Mouse (Mus musculus): ENCODE measurements around the gene Tom1l1.

Tom1l1 gene

GRCm38 (mm10) chr11:90666916-90667315, 21.2 kb downstream of the Tom1l1 start:
- no peak for DNase-seq

GRCm38 (mm10) chr11:90666144-90666757, 21.9 kb downstream of the Tom1l1 start:
- DNase-seq = no peak

GRCm38 (mm10) chr11:90665161-90665560, 23.0 kb downstream of the Tom1l1 start:
- DNase-seq = no peak

DNA sequence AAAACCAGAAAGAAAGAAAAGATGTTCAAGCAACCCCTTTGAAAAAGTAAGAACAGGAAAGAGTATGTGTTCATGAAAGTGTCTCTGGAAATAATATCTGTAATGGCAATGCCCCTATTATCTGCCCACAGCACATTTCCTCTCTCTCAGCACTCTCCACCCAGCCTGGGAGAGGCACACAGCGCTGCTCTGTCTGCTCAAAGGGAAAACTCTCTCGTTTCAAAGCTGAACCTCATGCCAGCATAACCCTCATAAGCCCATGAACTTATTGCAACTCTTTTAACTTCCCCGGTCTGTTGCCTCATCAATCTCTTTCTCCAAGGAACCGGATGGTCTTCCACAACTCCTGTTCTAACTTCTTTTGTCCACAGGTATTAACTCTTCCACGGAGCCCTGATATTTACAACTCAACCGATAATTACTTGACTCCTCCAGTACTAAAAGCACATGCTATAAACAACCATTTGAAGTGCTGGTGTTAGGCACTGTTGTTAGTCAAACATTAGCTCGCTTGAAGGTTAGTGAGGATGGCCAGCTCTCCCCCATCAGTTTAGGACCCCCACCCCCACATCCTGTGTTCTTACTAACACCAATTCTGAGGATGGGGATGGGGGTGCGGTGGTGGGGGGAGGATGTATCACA, 23.7 kb downstream of the Tom1l1 start:
- DNase-seq = no peak

DNA sequence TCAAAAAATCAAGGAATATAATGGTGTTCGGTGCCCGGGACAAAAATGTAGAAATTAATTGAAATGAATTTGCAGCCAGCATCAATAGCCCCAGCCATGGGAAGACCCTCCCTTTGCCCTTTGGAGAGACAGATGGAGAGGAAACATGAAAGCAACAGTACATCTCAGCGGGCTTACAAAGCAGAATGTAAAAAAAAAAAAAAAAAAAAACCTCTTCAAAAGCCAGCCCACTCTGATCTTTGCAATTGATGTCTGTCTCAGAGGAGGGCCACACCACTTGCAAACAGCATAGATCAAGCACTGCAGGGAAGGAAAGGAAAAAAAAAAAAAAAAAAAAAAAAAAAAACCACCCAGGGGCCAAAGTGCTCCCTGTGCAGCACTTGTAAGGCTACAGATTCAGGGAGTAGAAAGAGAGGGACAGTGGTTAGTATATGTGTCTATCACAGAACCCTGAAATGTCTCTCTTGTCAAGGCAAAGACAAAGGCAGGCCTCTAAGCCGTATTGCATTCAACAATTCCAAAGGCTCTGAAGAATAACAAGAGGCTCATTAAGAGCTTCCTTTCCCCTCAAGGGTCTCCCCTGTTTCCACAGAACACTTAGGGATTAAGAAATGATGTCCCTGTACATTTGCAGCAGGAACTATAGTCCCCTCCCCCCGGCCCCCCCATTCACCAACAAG, 24.4 kb downstream of the Tom1l1 start:
- no peak for DNase-seq

DNA sequence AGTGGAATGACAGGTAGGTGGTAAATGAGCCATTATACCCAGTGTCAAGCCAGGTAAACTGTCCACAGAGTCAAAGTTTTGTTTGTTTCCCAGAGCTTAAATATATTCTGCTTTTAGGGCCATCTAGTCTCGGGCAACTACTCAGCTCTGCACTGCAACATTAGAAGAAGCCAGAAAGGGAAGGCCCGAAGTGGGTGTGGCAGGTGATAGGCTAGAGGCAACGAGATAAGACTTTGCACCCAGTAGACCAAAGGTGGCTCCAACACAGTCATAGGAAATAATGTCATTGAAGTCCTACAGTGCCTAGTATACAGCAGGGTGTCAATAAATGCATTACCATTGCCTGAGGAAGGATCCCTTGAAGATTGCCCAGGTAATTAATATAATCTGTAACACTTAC, 25.1 kb downstream of the Tom1l1 start:
- DNase-seq = no peak

DNA sequence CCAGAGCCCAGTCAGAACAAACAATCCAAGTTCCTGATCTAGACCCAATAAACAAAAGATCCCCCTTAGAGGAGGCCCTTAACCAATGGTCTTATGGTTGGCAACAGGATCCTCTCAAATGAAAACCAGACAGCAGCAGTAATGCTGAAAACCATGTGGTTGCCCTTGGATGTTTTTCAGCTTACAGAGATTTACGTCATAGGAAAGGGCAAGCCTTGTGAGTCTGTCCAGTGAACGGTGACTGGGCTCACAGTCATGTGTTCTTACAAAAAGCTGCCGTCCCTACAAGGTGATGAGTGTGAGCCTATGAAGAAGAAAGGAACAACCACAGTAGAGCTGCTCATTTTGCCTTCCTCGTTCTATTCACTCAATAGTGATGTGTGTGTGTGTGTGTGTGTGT, 27.5 kb downstream of the Tom1l1 start:
- DNase-seq = no peak

GRCm38 (mm10) chr11:90657527-90657926, 30.6 kb downstream of the Tom1l1 start:
- DNase-seq = no peak

DNA sequence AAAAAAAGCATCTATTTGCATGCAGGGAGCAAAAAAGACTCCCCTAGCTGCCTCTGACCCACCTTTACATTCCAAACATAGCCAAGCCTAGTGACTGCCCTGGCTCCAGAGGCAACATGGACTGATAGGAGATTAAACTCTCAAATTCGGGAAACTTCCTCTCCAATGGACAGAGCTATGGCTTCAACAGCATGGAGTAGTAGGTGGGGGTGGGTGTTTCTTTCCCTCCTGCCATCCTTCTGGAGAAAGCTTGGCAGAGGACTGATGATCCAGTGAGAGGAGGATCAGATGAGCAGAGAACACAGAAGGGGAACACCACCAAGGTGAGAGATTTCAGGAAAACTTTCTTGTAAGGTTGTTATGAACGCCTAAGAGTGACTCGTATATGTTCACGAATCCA, 35.6 kb downstream of the Tom1l1 start:
- no peak for DNase-seq

GRCm38 (mm10) chr11:90650231-90650885, 37.8 kb downstream of the Tom1l1 start:
- no peak for DNase-seq

DNA sequence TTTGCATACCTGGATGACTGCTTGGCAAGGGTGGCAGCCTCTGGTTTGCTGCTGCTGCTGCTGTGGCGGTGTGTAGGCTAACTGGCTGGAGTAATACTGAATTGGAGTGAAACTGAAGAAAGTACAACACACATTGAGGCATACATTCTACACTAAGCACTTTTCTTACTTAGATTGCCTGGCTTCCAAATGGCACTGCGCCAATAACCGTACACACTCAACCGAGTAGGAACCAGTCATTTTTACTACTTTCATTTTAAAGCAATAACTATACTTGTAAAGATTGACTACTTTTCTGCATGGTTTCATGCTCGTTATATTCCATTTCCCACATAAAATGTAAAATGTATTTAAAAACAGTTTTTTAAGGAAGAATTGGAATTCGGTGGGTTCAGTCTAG, 38.4 kb downstream of the Tom1l1 start:
- DNase-seq = no peak

DNA sequence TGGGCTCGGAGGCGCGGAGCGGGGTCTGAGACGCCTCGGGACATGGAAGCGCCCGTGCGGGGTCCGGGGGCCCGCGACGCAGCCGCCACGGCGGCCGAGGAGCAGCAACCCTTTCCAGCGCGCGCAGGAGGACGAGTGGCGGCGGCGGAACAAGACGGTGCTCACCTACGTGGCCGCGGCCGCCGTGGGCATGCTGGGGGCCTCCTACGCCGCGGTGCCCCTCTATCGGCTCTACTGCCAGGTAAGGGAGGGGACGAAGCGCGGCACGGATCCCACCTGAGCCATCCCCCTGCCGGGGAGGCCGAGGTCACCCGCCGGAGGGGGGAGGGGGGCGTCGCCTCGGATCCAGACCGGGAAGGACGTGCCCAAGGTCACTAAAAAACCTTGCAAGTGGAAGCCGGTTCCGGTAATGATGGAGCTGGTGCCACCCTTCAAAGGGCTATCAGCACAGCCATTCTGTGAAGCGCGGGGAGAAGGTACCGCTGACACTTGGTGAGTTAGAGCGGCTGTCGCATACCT, 49.8 kb downstream of the Tom1l1 start:
- DNase-seq = peak; percentile 45 to 51

GRCm38 (mm10) chr11:90637440-90638311, 50.5 kb downstream of the Tom1l1 start, which contains the start of the genes Stxbp4 and Cox11:
Gene Stxbp4 (minus strand): TSS chr11:90638084.
Gene Cox11 (plus strand): TSS chr11:90638173.
- peak; percentile 92 to 93 for DNase-seq

- peak; percentile 27 to 30 for DNase-seq
These were observed 53.5 kb downstream of the Tom1l1 start for GRCm38 (mm10) chr11:90634661-90635060.

DNA sequence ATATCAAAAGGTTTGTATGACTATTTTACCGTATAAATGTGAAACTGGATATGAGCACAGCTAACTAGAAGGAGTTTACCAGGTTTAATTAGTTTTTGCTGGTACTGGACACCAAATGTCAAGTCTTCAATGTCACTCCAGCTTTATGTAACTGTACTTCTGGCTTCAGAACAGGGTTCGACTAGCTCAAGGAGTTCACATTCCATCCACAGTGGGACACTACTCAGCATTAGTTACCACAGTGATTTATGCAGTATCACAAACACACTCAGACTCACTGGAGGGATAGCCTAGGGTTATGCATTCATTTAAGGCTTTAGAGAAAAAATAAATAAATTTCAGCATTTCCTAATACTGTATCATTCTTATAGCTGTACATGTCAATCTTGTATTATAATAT, 55.7 kb downstream of the Tom1l1 start:
- peak in 1 of 2 experiments; percentile 72 for DNase-seq

DNA sequence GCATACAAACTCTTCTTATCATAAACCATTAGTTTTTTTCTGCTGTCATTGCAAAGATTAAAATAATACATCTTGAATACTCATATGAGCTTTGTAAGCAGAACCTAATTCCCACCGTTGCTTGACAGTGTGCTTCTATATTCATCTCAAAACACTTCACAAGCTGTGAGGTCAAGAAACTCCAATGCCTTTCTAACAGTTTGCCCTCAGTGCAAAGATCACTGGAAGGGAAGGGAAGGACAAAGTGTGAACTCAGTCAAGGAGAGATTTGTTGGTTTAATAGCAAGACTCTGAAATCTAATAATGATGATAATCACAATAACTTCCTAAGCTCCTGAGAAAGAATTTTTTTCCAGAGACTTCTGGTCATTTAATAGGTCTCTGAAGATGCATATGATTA, 60.4 kb downstream of the Tom1l1 start:
- peak; percentile 49 to 55 for DNase-seq

GRCm38 (mm10) chr11:90625174-90625573, 63.0 kb downstream of the Tom1l1 start:
- no peak for DNase-seq

DNA sequence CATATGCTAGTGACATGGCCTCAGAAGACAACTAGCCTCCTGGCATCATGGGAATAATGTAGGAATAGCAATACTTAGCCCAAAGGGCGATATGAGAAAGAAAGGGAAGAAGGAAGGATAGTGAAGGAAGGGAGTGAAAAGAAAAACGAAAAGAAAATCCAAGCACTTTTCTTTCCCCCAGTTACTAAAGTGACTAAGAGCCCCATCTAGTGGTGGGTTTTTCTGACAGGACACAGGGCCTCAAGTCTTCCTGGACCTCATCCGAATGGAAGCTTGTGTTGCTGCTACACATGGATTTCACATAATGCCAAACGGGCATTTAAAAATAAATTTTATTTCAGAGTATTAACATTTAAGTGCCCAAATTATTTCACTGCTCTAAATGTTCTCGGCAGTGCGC, 64.7 kb downstream of the Tom1l1 start:
- DNase-seq = no peak

DNA sequence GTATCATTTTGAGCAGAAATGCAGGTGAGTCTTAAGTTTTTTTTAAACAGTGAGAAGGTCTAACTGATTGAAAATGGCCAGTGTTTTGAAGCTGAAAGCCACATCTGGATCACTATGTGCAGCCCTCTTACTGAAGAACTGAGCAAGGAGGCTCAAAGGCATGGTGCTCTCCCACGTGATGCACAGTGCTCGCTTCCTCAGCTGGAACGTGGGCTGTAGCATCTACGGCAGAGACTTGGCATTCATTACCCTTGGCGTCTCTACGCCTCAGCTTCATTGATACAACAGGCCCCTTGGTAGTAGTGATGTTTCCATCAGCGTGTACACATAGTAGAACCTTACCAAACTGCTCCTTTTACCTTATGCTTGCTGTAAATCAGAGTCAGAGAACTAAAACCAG, 65.7 kb downstream of the Tom1l1 start:
- no peak for DNase-seq

GRCm38 (mm10) chr11:90622044-90622443, 66.1 kb downstream of the Tom1l1 start:
- DNase-seq = no peak

- no peak for DNase-seq
These were observed 71.7 kb downstream of the Tom1l1 start for GRCm38 (mm10) chr11:90616431-90616830.

- no peak for DNase-seq
These were observed 73.4 kb downstream of the Tom1l1 start for GRCm38 (mm10) chr11:90614743-90615142.

All from kidney, adult 8-10 months (tissue).